Mouse (Mus musculus) cerebellum, adult 2 months (tissue): ENCODE results near the gene Lhfpl3. TPM values are rescaled to one million over a fixed set of nuclear protein-coding genes. Genes with fewer than 3 reads are reported as not detected.

Source experiments
- DNase-seq, 2 experiments: peaks; one replicate each; pipeline ENCODE4 v3.0.0; 2021
- H3K27ac ChIP-seq: fragments of 200-500 bp; 2 replicates; pipeline ENCODE4 v1.5.1; 2012; ENCODE audit warnings: low read length, control low read depth, inconsistent platforms; ENCODE audit not compliant: insufficient read depth
- H3K27me3 ChIP-seq: fragments of 200-500 bp; 2 replicates; pipeline ENCODE4 v1.6.1; 2012; ENCODE audit warnings: inconsistent platforms, mild to moderate bottlenecking, low read length, moderate library complexity; ENCODE audit not compliant: control insufficient read depth, insufficient read depth
- H3K4me1 ChIP-seq: fragments of 200-500 bp; 2 replicates; pipeline ENCODE4 v1.6.1; 2011; ENCODE audit warnings: low read length; ENCODE audit not compliant: control insufficient read depth, insufficient read depth
- H3K4me3 ChIP-seq: fragments of 200-500 bp; replicated peaks from 2 replicates; pipeline ENCODE3; 2011; ENCODE audit warnings: mild to moderate bottlenecking, low read depth, low read length, control low read depth; ENCODE audit not compliant: insufficient read depth
- CTCF ChIP-seq: fragments of 200-500 bp; IDR thresholded peaks from 2 replicates; pipeline ENCODE4 v1.5.1; 2011; ENCODE audit warnings: low read depth, mild to moderate bottlenecking, control low read depth, low read length, moderate library complexity, borderline replicate concordance; ENCODE audit not compliant: insufficient read depth
- POLR2A ChIP-seq: fragments of 200-500 bp; IDR thresholded peaks from 2 replicates; pipeline ENCODE4 v1.6.1; 2011; ENCODE audit warnings: low read length, control low read depth, borderline replicate concordance; ENCODE audit not compliant: insufficient read depth
- WGBS: fragments of 180-500 bp; shearing (Covaris S2); methylation state at CpG from one replicate; pipeline ENCODE4 v1.1.7; 2018; 5-methylcytosine and 5-hydroxymethylcytosine counted together
- polyA plus RNA-seq: library from polyadenylated mRNA; depleted of rRNA; stranded (reverse); fragments of >200 nt; gene quantifications from 2 replicates; pipeline ENCODE4 v1.2.3, GENCODE M21; 2012

Gene Lhfpl3
- polyA plus RNA-seq, 1 experiment = 31.5 TPM

DNA sequence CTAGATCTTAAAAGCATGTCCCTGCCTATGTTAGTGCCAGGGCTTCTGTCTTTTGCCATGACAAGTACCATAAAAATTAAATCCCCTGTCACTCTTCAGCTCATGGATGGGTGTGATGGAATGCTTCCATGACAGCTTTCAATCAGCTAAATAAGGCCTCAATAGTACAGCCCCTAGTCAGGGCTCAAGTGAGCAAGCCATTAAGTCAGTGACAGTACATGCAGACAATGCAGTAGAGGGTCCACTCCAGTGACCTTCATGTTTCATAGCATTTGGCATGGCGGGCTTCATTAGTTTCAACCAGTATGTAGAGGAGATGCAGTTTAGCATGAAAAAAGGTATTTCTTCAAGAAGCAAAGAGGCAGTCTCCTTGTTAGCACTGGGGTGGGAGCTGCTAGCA lies 420.8 kb downstream of the Lhfpl3 start:
- no peak overlapping the region for H3K4me3 ChIP-seq
- H3K27ac ChIP-seq = no peak overlapping the region
- no peak for DNase-seq
- WGBS = 97% methylated on average over 1 of the region's 1 CpGs
- no peaks in the 10 kb centered on the region for H3K27me3 ChIP-seq
- TF ChIP-seq POLR2A (no peak), CTCF (no peak)
- H3K4me1 ChIP-seq = no peaks in the 10 kb centered on the region

- DNase-seq = no peak
- no peak overlapping the region for H3K4me3 ChIP-seq
- 83% methylated on average over 6 of the region's 6 CpGs for WGBS
- H3K27me3 ChIP-seq = no peaks in the 10 kb centered on the region
- H3K27ac ChIP-seq = no peak overlapping the region
- TF ChIP-seq POLR2A (no peak), CTCF (no peak)
- H3K4me1 ChIP-seq = no peaks in the 10 kb centered on the region
Measured at GRCm38 (mm10) chr5:23189633-23190032, 443.8 kb downstream of the Lhfpl3 start.

GRCm38 (mm10) chr5:23196879-23197278 lies 451.0 kb downstream of the Lhfpl3 start:
- 15% methylated on average over 4 of the region's 4 CpGs for WGBS

GRCm38 (mm10) chr5:23213086-23213485 lies 467.2 kb downstream of the Lhfpl3 start:
- no peak overlapping the region for H3K27ac ChIP-seq
- TF ChIP-seq POLR2A (no peak), CTCF (no peak)
- no peak overlapping the region for H3K4me3 ChIP-seq
- no peaks in the 10 kb centered on the region for H3K4me1 ChIP-seq
- DNase-seq = no peak
- H3K27me3 ChIP-seq = no peaks in the 10 kb centered on the region
- 69% methylated on average over 5 of the region's 5 CpGs for WGBS

More at GRCm38 (mm10) chr5:23196879-23197278, 451.0 kb downstream of the Lhfpl3 start:
- H3K27ac ChIP-seq = no peak overlapping the region
- H3K4me3 ChIP-seq = no peak overlapping the region
- peak in 1 of 2 experiments; percentile 1 for DNase-seq
- H3K27me3 ChIP-seq = no peaks in the 10 kb centered on the region
- no peak for TF ChIP-seq CTCF
- no peak for TF ChIP-seq POLR2A
- H3K4me1 ChIP-seq = no peaks in the 10 kb centered on the region

DNA sequence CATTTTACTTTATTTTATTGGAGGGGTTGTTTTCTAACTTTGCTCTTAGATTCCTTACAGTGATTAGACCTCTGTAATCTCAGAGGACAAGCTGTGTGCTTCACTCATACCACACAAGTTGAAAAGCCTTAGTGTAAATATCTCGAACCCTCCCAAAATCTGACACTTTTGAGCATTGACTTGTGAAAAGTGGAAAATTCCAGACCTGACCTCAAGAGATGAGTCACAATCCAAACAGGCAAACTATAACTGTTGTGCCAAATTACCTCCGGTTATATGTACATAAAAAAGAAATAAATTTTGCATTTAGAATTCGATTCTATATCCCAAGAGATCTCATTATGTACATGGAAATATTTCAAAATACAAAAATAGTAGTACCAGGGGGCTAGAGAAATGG lies 468.8 kb downstream of the Lhfpl3 start:
- DNase-seq = no peak
- TF ChIP-seq CTCF (no peak), POLR2A (no peak)
- no peak overlapping the region for H3K27ac ChIP-seq
- H3K27me3 ChIP-seq = no peaks in the 10 kb centered on the region
- no peak overlapping the region for H3K4me3 ChIP-seq
- H3K4me1 ChIP-seq = no peaks in the 10 kb centered on the region
- WGBS = 96% methylated on average over 3 of the region's 3 CpGs

DNA sequence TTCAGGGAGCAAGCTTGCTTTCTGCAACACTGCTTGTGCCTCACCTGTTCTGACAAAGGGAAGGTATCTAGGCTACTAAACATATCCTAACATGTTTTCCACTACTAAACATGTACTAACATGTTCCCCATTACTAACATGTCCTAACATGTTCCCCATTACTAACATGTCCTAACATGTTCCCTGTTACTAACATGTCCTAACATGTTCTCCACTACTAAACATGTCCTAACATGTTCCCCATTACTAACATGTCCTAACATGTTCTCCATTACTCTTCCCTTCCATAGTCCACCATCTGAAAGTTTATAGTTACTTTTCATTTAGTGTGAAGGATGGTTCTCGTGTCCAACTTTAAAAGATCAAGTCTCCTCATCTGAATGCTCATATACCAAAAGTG lies 473.8 kb downstream of the Lhfpl3 start:
- Histone ChIP-seq H3K27me3 (no peaks in the 10 kb centered on the region), H3K4me1 (no peaks in the 10 kb centered on the region), H3K27ac (no peak overlapping the region), H3K4me3 (no peak overlapping the region)
- DNase-seq = no peak
- no peak for TF ChIP-seq POLR2A
- 95% methylated on average over 1 of the region's 1 CpGs for WGBS

GRCm38 (mm10) chr5:23224759-23225536 lies 479.1 kb downstream of the Lhfpl3 start:
- TF ChIP-seq POLR2A (no peak), CTCF (peak; percentile 48; the same call in 1 of the 2 replicates)
- Histone ChIP-seq H3K4me3 (peak overlapping the region; percentile 35), H3K27ac (no peak overlapping the region), H3K4me1 (no peaks in the 10 kb centered on the region), H3K27me3 (no peaks in the 10 kb centered on the region)
- WGBS = 12% methylated on average over 14 of the region's 14 CpGs
- peak; percentile 49 to 52 for DNase-seq

GRCm38 (mm10) chr5:23225621-23226020 lies 479.8 kb downstream of the Lhfpl3 start:
- WGBS = 25% methylated on average over 8 of the region's 8 CpGs
- TF ChIP-seq POLR2A (no peak), CTCF (no peak)

More at GRCm38 (mm10) chr5:23225621-23226020, 479.8 kb downstream of the Lhfpl3 start:
- no peak for DNase-seq
- no peaks in the 10 kb centered on the region for H3K4me1 ChIP-seq
- H3K27me3 ChIP-seq = no peaks in the 10 kb centered on the region
- H3K27ac ChIP-seq = no peak overlapping the region
- no peak overlapping the region for H3K4me3 ChIP-seq
